Mouse (Mus musculus) thymus, adult 2 months (tissue): ENCODE data around the gene Nfs1.

Experiments
- CTCF ChIP-seq: fragments of 200-500 bp; IDR thresholded peaks from 2 replicates; pipeline ENCODE4 v1.5.1; 2012; ENCODE audit warnings: mild to moderate bottlenecking, control low read depth, low read length, moderate library complexity, borderline replicate concordance; ENCODE audit not compliant: control insufficient read depth, poor library complexity, insufficient read depth; ENCODE audit errors: extremely low read depth
- POLR2A ChIP-seq: fragments of 200-500 bp; IDR thresholded peaks from 2 replicates; pipeline ENCODE4 v1.6.1; 2012; ENCODE audit warnings: mild to moderate bottlenecking, low read length, control low read depth, moderate library complexity; ENCODE audit not compliant: control insufficient read depth, poor library complexity, insufficient read depth; ENCODE audit errors: extremely low read depth

DNA sequence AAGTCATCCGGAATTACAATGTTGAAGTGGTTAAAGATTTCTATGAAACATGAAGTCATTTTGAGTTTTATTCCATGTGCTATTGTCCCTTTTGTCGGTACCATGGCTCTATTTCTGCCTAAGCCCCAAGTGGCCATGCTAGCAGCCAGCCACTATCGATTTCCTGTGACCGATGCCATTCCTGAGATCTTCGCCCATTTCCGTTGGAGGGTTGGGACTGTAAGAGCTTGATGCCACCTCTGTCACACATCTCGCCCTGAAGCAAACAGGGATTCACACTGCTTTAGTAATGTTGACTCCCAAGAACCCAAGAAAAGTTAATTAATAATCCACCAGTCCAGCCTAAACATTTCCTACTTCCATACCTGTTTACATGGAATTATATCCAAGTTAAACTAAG, 33.7 kb upstream of the Nfs1 start:
- no peak for TF ChIP-seq POLR2A
- TF ChIP-seq CTCF: no peak
